Mouse (Mus musculus): ENCODE measurements around the gene Zap70.
"Not testable (repeated sequence)": the region's sequence is repeated elsewhere in the genome, so short reads cannot be mapped to it uniquely, and the experiment has no call there.

Zap70 gene

GRCm38 (mm10) chr1:36772198-36772934 lies 10.8 kb downstream of the Zap70 start:
- DNase-seq (ENCODE audit: low read depth): no peak

GRCm38 (mm10) chr1:36780793-36781192 lies 19.2 kb downstream of the Zap70 start:
- DNase-seq (ENCODE audit: low read depth): no peak

DNA sequence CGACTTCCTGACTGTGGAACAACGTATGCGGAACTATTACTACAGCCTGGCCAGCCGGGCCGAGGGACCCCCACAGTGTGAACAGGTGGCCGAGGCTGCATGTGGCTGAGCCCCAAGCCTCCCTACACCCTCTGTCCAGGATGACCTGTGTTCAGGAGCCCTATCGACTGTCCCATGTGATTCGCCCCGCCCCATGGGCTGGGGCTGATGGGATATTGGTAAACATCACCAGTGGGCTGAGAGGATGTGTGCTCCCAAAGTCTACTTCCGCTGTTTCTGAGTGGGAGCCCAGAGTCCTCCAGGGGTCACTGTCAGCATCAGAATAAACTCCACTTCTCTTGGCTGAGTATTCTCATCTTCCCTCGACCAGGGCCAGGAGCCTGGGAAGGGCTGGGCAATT lies 20.9 kb downstream of the Zap70 start:
- no peak for DNase-seq (ENCODE audit: low read depth)

DNA sequence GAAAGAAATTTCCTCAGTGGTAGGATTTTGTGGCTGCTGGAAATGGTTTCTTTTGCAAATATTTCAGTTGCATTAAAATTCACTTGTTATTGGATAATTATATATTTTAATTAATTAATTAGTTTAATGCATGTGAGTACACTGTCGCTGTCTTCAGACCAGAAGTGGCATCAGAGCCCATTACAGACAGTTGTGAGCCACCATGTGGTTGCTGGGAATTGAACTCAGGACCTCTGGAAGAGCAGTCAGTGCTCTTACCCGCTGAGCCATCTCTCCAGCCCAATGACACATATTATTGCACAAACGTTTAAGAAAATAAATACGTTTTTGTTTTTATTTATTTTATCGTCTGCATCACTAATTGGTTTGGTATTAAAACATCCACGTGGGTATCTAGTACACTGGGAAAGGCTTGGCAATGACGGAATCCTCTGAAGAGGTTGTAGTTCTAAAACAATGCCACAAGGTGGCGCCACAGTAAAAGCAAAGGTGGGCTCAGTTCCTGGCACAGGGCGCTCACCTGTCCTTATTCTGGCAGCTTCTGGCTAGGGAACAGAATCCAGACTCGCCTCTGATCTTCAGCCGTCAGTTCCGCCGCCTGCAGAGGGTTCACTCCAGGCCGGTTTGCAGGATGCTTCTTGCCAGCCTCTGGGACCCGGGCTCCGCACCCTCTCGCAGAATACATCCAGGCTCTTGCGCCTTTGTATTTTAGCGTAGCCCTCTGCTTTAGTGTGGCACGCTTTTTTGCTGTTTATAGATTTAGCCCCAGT lies 23.0 kb downstream of the Zap70 start:
- peak; percentile 60 for DNase-seq (ENCODE audit: low read depth)

- DNase-seq (ENCODE audit: low read depth): no peak
Observed at GRCm38 (mm10) chr1:36785238-36785641, 23.6 kb downstream of the Zap70 start.

GRCm38 (mm10) chr1:36786377-36786776 lies 24.8 kb downstream of the Zap70 start:
- no peak for DNase-seq (ENCODE audit: low read depth)

DNA sequence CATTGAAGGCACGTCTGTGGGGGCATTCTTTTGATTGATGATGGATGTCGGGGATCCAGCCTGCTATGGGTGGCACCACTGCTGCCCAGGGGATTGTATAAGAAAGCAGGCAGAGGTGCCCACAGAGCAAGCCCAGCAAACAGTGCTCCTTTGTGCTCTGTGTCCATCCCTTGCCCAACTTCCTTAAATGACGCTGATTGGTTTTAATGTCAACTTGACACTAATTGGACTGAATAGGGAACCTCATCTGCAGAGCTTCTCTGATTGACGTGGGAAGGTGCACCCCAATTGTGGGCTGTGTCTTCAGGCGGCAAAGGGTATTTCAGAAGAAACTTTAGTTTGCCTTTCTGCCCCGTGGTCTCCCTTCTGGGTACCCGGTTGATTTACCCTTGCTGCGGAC lies 27.8 kb downstream of the Zap70 start:
- DNase-seq (ENCODE audit: low read depth): no peak

DNA sequence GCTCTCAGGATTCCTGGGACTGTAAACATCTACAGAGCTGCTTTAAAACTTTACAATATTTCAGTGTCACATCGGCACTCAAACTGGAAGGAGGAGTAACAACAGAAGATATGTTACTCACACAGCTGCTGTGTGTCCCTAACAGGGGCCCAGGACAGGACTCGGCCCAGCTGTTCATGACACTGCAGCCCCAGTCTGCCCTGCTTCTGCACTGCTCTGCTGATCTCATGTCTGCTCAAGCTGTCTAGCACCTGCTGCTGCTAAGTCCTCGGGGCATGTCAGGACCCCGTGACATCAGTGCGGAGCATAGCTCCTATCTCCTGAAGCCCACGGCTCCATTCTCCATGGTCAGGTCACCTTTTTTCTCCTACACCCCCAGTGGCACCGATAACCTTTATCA lies 35.1 kb downstream of the Zap70 start:
- DNase-seq (ENCODE audit: low read depth): no peak

- no peak for DNase-seq (ENCODE audit: low read depth)
Observed at GRCm38 (mm10) chr1:36797481-36797880, 35.9 kb downstream of the Zap70 start.

DNA sequence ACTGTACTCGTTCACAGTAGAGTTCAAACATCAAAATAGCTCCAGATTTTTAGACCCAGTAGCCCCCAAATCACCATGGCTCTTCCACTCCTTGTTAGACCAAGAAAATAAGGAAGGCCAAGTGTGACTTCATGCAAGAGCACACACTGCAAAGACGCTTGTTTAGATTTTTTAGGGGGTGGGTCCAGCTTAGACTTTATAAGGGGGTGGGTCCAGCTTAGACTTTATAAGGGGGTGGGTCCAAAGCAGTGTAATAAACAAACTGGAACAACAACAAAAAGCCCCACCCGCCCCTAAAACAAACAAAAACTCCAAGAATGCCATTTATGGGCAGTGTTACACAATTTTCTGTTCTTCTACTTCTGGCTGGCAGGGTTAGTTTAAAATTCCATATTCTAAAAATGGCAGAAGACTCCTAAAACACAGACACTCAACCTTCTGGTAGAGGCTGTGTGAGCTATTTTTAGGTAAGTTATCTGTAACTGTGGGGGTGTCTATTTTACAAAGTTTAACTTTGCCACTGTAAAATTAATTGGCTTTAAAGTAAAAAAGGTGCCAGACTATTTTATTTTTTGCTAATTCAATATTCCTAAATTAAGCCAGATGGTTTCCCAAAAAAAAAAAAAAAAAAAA lies 38.9 kb downstream of the Zap70 start:
- no peak for DNase-seq (ENCODE audit: low read depth)

DNA sequence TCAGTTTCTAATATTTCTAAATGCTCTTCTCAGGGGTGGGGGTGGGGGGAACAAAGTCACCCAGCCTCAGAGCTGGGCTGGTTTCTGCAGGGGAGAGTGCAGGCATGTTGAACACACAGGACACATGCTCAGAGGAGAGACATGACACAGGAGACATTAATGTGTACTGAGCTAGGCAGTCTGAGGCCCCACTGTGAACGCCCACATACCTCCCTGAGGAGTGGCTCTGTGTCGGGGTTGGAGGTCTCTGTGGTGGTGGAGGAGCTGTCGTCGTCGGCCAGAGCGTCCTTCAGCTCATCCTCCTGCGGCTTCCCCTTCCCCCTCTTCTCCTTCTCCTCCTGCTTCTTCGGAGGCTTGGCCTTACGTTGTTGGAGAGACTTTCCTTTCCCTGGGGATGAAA lies 42.7 kb downstream of the Zap70 start:
- no peak for DNase-seq (ENCODE audit: low read depth)

GRCm38 (mm10) chr1:36804833-36805232 lies 43.2 kb downstream of the Zap70 start:
- DNase-seq (ENCODE audit: low read depth): no peak

- DNase-seq (ENCODE audit: low read depth): no peak
Observed at GRCm38 (mm10) chr1:36806181-36806905, 44.7 kb downstream of the Zap70 start.

DNA sequence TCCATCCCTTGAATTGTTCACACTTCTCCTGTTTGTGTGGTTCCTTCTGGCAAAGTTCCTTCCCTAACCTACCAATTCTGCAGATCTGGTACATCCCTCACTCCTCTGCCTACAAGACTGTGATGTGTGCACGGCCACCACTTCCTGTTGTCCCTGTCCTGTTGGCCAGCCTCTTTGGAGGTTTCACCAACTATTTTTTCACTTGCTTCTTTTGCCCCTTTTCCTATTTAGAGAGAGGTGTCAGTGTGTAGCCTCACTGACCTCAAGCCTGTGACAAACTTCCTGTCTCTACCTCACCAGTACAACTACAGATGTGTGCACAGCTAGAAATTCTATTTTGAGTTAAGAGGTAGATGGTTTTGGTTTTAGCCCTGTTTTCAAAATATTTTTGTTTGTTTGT lies 45.5 kb downstream of the Zap70 start:
- no peak for DNase-seq (ENCODE audit: low read depth)

GRCm38 (mm10) chr1:36807782-36808565 lies 46.4 kb downstream of the Zap70 start:
- DNase-seq (ENCODE audit: low read depth): no peak

DNA sequence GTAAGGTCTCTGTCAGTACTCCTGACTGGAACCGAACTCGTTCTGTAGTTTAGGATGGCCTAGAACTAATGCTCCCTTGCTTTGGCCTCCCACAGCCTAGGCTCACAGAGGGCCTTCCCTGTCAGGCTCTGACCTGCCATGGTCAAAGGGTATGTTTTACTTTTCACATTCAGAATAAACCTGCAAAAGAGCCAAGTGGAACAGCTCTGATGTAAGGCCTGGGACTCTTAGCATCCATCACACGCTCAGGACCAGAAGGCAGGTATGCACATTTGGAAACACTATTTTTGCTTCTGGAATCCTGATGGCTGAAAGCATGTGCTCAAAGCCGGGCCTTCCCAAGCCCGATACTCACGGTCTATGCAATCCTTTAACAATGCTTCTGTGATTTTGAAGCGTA lies 50.2 kb downstream of the Zap70 start:
- DNase-seq (ENCODE audit: low read depth): no peak

DNA sequence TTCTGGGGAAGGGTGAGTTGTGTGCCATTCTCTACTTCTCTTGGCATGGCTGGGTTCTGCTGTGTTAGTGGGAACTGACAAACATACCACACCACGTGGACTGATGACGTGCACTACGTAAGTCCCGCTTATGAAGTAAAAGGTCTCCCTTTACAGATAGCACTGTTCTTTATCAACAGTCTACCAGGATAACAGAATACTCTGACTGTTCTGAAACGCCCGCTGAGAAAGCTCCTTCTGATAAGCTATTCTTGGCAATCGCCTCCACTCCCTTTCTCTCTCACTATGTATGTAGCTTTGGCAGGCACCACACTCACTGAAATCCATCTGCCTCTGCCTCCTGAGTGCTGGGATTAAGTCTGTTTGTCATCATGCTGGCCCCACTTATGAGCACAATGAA lies 51.8 kb downstream of the Zap70 start:
- no peak for DNase-seq (ENCODE audit: low read depth)

- no peak for DNase-seq (ENCODE audit: low read depth)
Observed at GRCm38 (mm10) chr1:36814271-36814903, 52.8 kb downstream of the Zap70 start.

GRCm38 (mm10) chr1:36815166-36815565 lies 53.6 kb downstream of the Zap70 start:
- no peak for DNase-seq (ENCODE audit: low read depth)

DNA sequence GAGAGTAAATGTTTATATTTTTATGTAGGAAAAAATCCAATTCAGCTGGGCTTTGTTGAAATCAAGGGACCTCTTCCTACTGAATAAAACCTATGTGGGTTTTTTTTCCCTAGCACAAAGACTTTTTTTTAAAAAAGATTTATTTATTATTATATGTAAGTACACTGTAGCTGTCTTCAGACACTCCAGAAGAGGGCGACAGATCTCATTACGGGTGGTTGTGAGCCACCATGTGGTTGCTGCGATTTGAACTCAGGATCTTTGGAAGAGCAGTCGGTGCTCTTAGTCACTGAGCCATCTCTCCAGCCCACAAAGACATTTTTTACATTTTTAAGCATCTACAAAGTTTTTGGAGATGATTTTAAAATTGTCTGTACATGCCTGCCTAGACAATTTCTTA lies 60.3 kb downstream of the Zap70 start:
- not testable (repeated sequence) for DNase-seq (ENCODE audit: low read depth)

DNA sequence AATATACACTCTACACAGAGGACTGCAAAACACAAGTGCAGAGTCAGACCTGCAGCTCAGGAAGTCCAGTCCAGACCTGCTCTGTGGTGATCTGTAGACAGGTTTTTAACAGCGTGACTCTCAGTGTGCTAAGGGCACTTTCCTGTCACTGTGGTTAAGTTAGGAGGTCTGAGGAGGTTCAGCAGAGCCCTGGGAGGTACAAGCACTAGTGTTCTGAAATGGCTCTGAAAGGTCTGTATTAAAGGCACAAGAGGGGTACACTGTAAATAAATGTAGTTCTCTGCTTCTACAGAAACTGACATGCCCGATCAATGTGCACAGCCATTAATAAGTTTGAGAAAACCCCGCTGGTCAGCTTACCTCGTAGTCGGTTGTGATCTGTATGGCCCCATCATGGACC lies 62.8 kb downstream of the Zap70 start:
- no peak for DNase-seq (ENCODE audit: low read depth)

Measured in c-Kit-positive CD71-positive TER-119-negative erythroid progenitor cells, embryonic 14.5 days (primary cell).